Mouse (Mus musculus): ENCODE measurements around the gene AC124502.3. TPM values are rescaled to one million over a fixed set of nuclear protein-coding genes. Genes with fewer than 3 reads are reported as not detected.

AC124502.3 gene
- total and polyA plus RNA-seq, 2 experiments, result 0.09 to 3.7 TPM

- Histone ChIP-seq H3K4me3 (ENCODE audit: insufficient read depth, low read depth, low read length) (no peak overlapping the region), H3K79me2 (ENCODE audit: control insufficient read depth, insufficient read depth, low read length) (no peaks in the 10 kb centered on the region), H3K9ac (ENCODE audit: low read depth, low read length) (no peak overlapping the region), H3K36me3 (ENCODE audit: control insufficient read depth, insufficient read depth, low read length) (no peaks in the 10 kb centered on the region), H3K27ac (replicated peaks; ENCODE audit: insufficient read depth, low read depth, low read length) (no peak overlapping the region), H3K27me3 (ENCODE audit: control insufficient read depth, insufficient read depth, low read length) (no peaks in the 10 kb centered on the region), H3K4me1 (ENCODE audit: control insufficient read depth, insufficient read depth, low read length) (peaks cover 6% of the 10 kb centered on the region; the same call in 1 of the 2 replicates)
- no peak for DNase-seq (ENCODE audit: extremely low read depth, low read depth, low spot score)
- no peak for TF ChIP-seq POLR2A (IDR thresholded peaks at IDR 0.05; ENCODE audit: extremely low read depth, insufficient read depth, low read length)
- no peak for TF ChIP-seq CTCF (IDR thresholded peaks at IDR 0.05; ENCODE audit: low read depth, low read length)
- WGBS, result 78% methylated on average over 12 of the region's 12 CpGs
Observed at GRCm38 (mm10) chr19:5093481-5094242, 55.0 kb downstream of the AC124502.3 start.

- Histone ChIP-seq H3K36me3 (ENCODE audit: control insufficient read depth, insufficient read depth, low read length) (no peaks in the 10 kb centered on the region), H3K9ac (ENCODE audit: low read depth, low read length) (no peak overlapping the region), H3K4me3 (ENCODE audit: insufficient read depth, low read depth, low read length) (no peak overlapping the region), H3K27ac (replicated peaks; ENCODE audit: insufficient read depth, low read depth, low read length) (no peak overlapping the region), H3K79me2 (ENCODE audit: control insufficient read depth, insufficient read depth, low read length) (no peaks in the 10 kb centered on the region), H3K27me3 (ENCODE audit: control insufficient read depth, insufficient read depth, low read length) (no peaks in the 10 kb centered on the region), H3K4me1 (ENCODE audit: control insufficient read depth, insufficient read depth, low read length) (peaks cover 2% of the 10 kb centered on the region; the same call in 1 of the 2 replicates)
- WGBS, result 1% methylated on average over 21 of the region's 21 CpGs
- DNase-seq (ENCODE audit: extremely low read depth, low read depth, low spot score), result peak; percentile 44
- peak; percentile 86 for TF ChIP-seq CTCF (IDR thresholded peaks at IDR 0.05; ENCODE audit: low read depth, low read length)
- no peak for TF ChIP-seq POLR2A (IDR thresholded peaks at IDR 0.05; ENCODE audit: extremely low read depth, insufficient read depth, low read length)
Observed at GRCm38 (mm10) chr19:5094243-5094632, 55.5 kb downstream of the AC124502.3 start.

GRCm38 (mm10) chr19:5094746-5095417 is 56.2 kb downstream of the AC124502.3 start:
- H3K36me3 ChIP-seq (ENCODE audit: control insufficient read depth, insufficient read depth, low read length), result no peaks in the 10 kb centered on the region
- no peak overlapping the region for H3K9ac ChIP-seq (ENCODE audit: low read depth, low read length)
- 43% methylated on average over 11 of the region's 11 CpGs for WGBS
- H3K4me3 ChIP-seq (ENCODE audit: insufficient read depth, low read depth, low read length), result no peak overlapping the region
- no peaks in the 10 kb centered on the region for H3K79me2 ChIP-seq (ENCODE audit: control insufficient read depth, insufficient read depth, low read length)
- TF ChIP-seq POLR2A (IDR thresholded peaks at IDR 0.05; ENCODE audit: extremely low read depth, insufficient read depth, low read length) (no peak), CTCF (IDR thresholded peaks at IDR 0.05; ENCODE audit: low read depth, low read length) (no peak)
- no peaks in the 10 kb centered on the region for H3K27me3 ChIP-seq (ENCODE audit: control insufficient read depth, insufficient read depth, low read length)
- peaks cover 1% of the 10 kb centered on the region; the same call in 1 of the 2 replicates for H3K4me1 ChIP-seq (ENCODE audit: control insufficient read depth, insufficient read depth, low read length)
- DNase-seq (ENCODE audit: extremely low read depth, low read depth, low spot score), result no peak
- no peak overlapping the region for H3K27ac ChIP-seq (replicated peaks; ENCODE audit: insufficient read depth, low read depth, low read length)

- H3K79me2 ChIP-seq (ENCODE audit: control insufficient read depth, insufficient read depth, low read length), result no peaks in the 10 kb centered on the region
- no peak overlapping the region for H3K9ac ChIP-seq (ENCODE audit: low read depth, low read length)
- H3K4me3 ChIP-seq (ENCODE audit: insufficient read depth, low read depth, low read length), result no peak overlapping the region
- DNase-seq (ENCODE audit: extremely low read depth, low read depth, low spot score), result no peak
- H3K4me1 ChIP-seq (ENCODE audit: control insufficient read depth, insufficient read depth, low read length), result peaks cover 1% of the 10 kb centered on the region; the same call in 1 of the 2 replicates
- WGBS, result 7% methylated on average over 9 of the region's 9 CpGs
- no peak for TF ChIP-seq CTCF (IDR thresholded peaks at IDR 0.05; ENCODE audit: low read depth, low read length)
- no peak for TF ChIP-seq POLR2A (IDR thresholded peaks at IDR 0.05; ENCODE audit: extremely low read depth, insufficient read depth, low read length)
- no peak overlapping the region for H3K27ac ChIP-seq (replicated peaks; ENCODE audit: insufficient read depth, low read depth, low read length)
- H3K27me3 ChIP-seq (ENCODE audit: control insufficient read depth, insufficient read depth, low read length), result no peaks in the 10 kb centered on the region
- no peaks in the 10 kb centered on the region; the same call in 1 of the 2 replicates for H3K36me3 ChIP-seq (ENCODE audit: control insufficient read depth, insufficient read depth, low read length)
Observed at GRCm38 (mm10) chr19:5095887-5096474, 57.3 kb downstream of the AC124502.3 start.

GRCm38 (mm10) chr19:5097521-5098362 is 59.1 kb downstream of the AC124502.3 start:
- TF ChIP-seq CTCF (IDR thresholded peaks at IDR 0.05; ENCODE audit: low read depth, low read length) (no peak), POLR2A (IDR thresholded peaks at IDR 0.05; ENCODE audit: extremely low read depth, insufficient read depth, low read length) (no peak)
- DNase-seq (ENCODE audit: extremely low read depth, low read depth, low spot score), result no peak

More at GRCm38 (mm10) chr19:5097521-5098362, 59.1 kb downstream of the AC124502.3 start:
- WGBS, result 12% methylated on average over 26 of the region's 31 CpGs
- no peak overlapping the region; the same call in 1 of the 2 replicates for H3K4me3 ChIP-seq (ENCODE audit: insufficient read depth, low read depth, low read length)
- no peak overlapping the region for H3K27ac ChIP-seq (replicated peaks; ENCODE audit: insufficient read depth, low read depth, low read length)
- H3K9ac ChIP-seq (ENCODE audit: low read depth, low read length), result peak overlapping the region; percentile 37; the same call in 1 of the 2 replicates
- no peaks in the 10 kb centered on the region for H3K79me2 ChIP-seq (ENCODE audit: control insufficient read depth, insufficient read depth, low read length)
- no peaks in the 10 kb centered on the region for H3K27me3 ChIP-seq (ENCODE audit: control insufficient read depth, insufficient read depth, low read length)
- peaks cover 12% of the 10 kb centered on the region for H3K36me3 ChIP-seq (ENCODE audit: control insufficient read depth, insufficient read depth, low read length)
- H3K4me1 ChIP-seq (ENCODE audit: control insufficient read depth, insufficient read depth, low read length), result peaks cover 1% of the 10 kb centered on the region; the same call in 1 of the 2 replicates

Data from liver, adult 2 months (tissue).